Mouse (Mus musculus): Measurements from ENCODE around the gene Gm5934. TPM values are rescaled to one million over a fixed set of nuclear protein-coding genes. Genes with fewer than 3 reads are reported as not detected.
"Not testable (repeated sequence)": the region's sequence is repeated elsewhere in the genome, so short reads cannot be mapped to it uniquely, and the experiment has no call there.

Gene Gm5934
- not detected in 2 replicates for polyA plus RNA-seq (2016; fragmentation: Nextera tagmentation; extraction: Ambion mirVana)

GRCm38 (mm10) chrX:24500660-24501059, at the start of gene Gm5934:
Gm5934 (minus strand) TSS chrX:24500760.
- not testable (repeated sequence) for H3K27me3 ChIP-seq (ENCODE audit: insufficient read depth, poor library complexity, severe bottlenecking); H3K4me1 ChIP-seq; H3K27ac ChIP-seq; H3K4me3 ChIP-seq; H3K36me3 ChIP-seq; H3K9me3 ChIP-seq; DNase-seq (ENCODE audit: low spot score)
- 78% methylated on average over 5 of the region's 5 CpGs for WGBS

Other genes with a start within 250 kb of the Gm5934 start
- gene Gm4297, start 74.1 kb upstream of the Gm5934 start, polyA plus RNA-seq (2016; fragmentation: Nextera tagmentation; extraction: Ambion mirVana), result not detected in 2 replicates